Mouse (Mus musculus): Measurements from ENCODE around the gene Klf15. TPM values are rescaled to one million over a fixed set of nuclear protein-coding genes. Genes with fewer than 3 reads are reported as not detected.

The Klf15 gene
- polyA plus RNA-seq, 1 experiment from 2014 or later: 3.1 TPM

DNA sequence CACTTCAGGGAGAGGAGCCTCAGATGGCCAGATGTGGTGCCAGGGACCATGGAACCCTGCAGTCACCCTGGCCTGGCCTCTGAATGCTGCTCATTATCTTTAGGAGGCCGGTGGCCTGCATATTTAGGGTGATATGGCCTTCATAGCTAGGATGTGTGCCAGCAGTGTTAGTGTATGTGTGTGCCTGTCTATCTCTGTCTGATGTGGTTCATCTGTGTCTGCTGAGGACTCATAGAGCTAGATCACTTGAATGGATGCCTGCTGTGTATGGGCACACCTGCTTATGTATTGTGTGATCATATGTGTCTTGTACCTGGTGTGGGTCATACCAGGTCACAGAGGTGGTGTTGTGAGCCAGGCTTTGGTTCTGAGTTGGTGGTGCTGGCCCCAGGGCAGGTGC, 5.8 kb downstream of the Klf15 start:
- Histone ChIP-seq H3K9me3 (ENCODE audit: control insufficient read depth, low read length) (no peaks in the 10 kb centered on the region), H3K9ac (ENCODE audit: low read length) (no peak overlapping the region), H3K4me3 (ENCODE audit: low read depth, low read length) (no peak overlapping the region), H3K4me1 (ENCODE audit: control insufficient read depth, insufficient read depth, low read length) (no peaks in the 10 kb centered on the region), H3K27me3 (ENCODE audit: control insufficient read depth, insufficient read depth, low read length) (no peaks in the 10 kb centered on the region), H3K4me2 (ENCODE audit: low read depth) (no peak overlapping the region), H3K27ac (ENCODE audit: low read depth, low read length) (no peak overlapping the region), H3K36me3 (ENCODE audit: control insufficient read depth, insufficient read depth, low read length) (no peaks in the 10 kb centered on the region)
- 92% methylated on average over 1 of the region's 1 CpGs for WGBS
- ATAC-seq (ENCODE audit: insufficient read depth, low FRiP score, low TSS enrichment) (no peak), DNase-seq (ENCODE audit: low spot score) (no peak)

DNA sequence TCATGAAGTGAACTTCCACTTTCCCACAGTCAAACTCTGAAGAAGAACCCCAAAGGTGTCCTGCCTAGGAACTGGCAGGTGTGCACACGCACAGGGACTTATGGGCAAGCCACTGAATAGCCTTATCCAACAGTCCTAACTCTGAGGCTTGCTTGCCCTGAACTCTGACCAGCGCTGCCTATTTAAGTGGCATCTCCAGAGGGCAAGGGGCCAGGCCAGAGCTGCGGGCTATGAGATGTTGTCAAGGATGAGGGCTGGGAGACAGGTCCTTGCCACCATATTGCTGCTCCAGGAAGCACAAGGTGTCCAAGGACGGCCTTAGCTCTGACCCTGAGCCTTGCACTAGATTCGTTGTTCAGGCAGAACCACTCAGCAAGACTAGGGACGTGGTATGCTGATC, 6.7 kb downstream of the Klf15 start:
- H3K4me3 ChIP-seq (ENCODE audit: low read depth, low read length): no peak overlapping the region
- no peak for DNase-seq (ENCODE audit: low spot score)
- no peaks in the 10 kb centered on the region for H3K36me3 ChIP-seq (ENCODE audit: control insufficient read depth, insufficient read depth, low read length)
- H3K9ac ChIP-seq (ENCODE audit: low read length): no peak overlapping the region
- H3K27me3 ChIP-seq (ENCODE audit: control insufficient read depth, insufficient read depth, low read length): no peaks in the 10 kb centered on the region
- no peak overlapping the region for H3K27ac ChIP-seq (ENCODE audit: low read depth, low read length)
- no peaks in the 10 kb centered on the region for H3K4me1 ChIP-seq (ENCODE audit: control insufficient read depth, insufficient read depth, low read length)
- WGBS: 90% methylated on average over 6 of the region's 6 CpGs
- no peak overlapping the region for H3K4me2 ChIP-seq (ENCODE audit: low read depth)
- no peak for ATAC-seq (ENCODE audit: insufficient read depth, low FRiP score, low TSS enrichment)
- no peaks in the 10 kb centered on the region for H3K9me3 ChIP-seq (ENCODE audit: control insufficient read depth, low read length)

DNA sequence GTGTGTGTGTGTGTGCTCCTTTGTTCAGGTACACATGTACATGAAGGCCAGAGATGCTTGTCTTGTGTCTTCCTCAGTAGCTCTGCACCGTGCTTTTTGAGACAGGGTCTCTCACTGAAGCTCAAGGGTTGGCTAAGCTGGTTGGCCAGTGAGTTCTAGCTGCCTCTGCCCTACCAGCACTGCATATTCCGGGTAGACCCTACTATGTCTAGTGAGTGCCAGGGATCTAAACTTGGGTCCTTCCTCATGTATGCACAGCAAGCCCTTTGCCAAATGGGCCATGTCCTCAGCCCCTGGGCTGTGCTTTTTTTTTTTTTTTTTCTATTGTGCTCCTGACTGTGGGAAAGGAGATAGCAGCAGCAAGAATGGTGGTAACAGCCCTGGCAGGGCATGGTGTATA, 7.9 kb downstream of the Klf15 start:
- WGBS: 92% methylated on average over 2 of the region's 2 CpGs
- H3K27me3 ChIP-seq (ENCODE audit: control insufficient read depth, insufficient read depth, low read length): no peaks in the 10 kb centered on the region
- DNase-seq (ENCODE audit: low spot score) (no peak), ATAC-seq (ENCODE audit: insufficient read depth, low FRiP score, low TSS enrichment) (no peak)
- H3K36me3 ChIP-seq (ENCODE audit: control insufficient read depth, insufficient read depth, low read length): no peaks in the 10 kb centered on the region
- no peak overlapping the region for H3K4me3 ChIP-seq (ENCODE audit: low read depth, low read length)
- H3K27ac ChIP-seq (ENCODE audit: low read depth, low read length): no peak overlapping the region
- no peak overlapping the region for H3K4me2 ChIP-seq (ENCODE audit: low read depth)
- no peaks in the 10 kb centered on the region for H3K9me3 ChIP-seq (ENCODE audit: control insufficient read depth, low read length)
- H3K4me1 ChIP-seq (ENCODE audit: control insufficient read depth, insufficient read depth, low read length): no peaks in the 10 kb centered on the region
- no peak overlapping the region for H3K9ac ChIP-seq (ENCODE audit: low read length)

- H3K4me1 ChIP-seq (ENCODE audit: control insufficient read depth, insufficient read depth, low read length): no peaks in the 10 kb centered on the region
- H3K27me3 ChIP-seq (ENCODE audit: control insufficient read depth, insufficient read depth, low read length): no peaks in the 10 kb centered on the region
- no peak overlapping the region for H3K4me3 ChIP-seq (ENCODE audit: low read depth, low read length)
- WGBS: 58% methylated on average over 12 of the region's 12 CpGs
- no peak overlapping the region; the same call in 1 of the 2 replicates for H3K27ac ChIP-seq (ENCODE audit: low read depth, low read length)
- no peaks in the 10 kb centered on the region for H3K9me3 ChIP-seq (ENCODE audit: control insufficient read depth, low read length)
- H3K4me2 ChIP-seq (ENCODE audit: low read depth): no peak overlapping the region
- DNase-seq (ENCODE audit: low spot score) (no peak), ATAC-seq (ENCODE audit: insufficient read depth, low FRiP score, low TSS enrichment) (no peak)
- H3K9ac ChIP-seq (ENCODE audit: low read length): no peak overlapping the region
- H3K36me3 ChIP-seq (ENCODE audit: control insufficient read depth, insufficient read depth, low read length): no peaks in the 10 kb centered on the region
These were observed 8.7 kb downstream of the Klf15 start for GRCm38 (mm10) chr6:90470947-90471541.

GRCm38 (mm10) chr6:90472079-90472478, 9.7 kb downstream of the Klf15 start:
- H3K9ac ChIP-seq (ENCODE audit: low read length): no peak overlapping the region
- ATAC-seq (ENCODE audit: insufficient read depth, low FRiP score, low TSS enrichment): no peak
- H3K36me3 ChIP-seq (ENCODE audit: control insufficient read depth, insufficient read depth, low read length): no peaks in the 10 kb centered on the region
- 79% methylated on average over 4 of the region's 4 CpGs for WGBS
- peaks cover 2% of the 10 kb centered on the region; the same call in 1 of the 2 replicates for H3K4me1 ChIP-seq (ENCODE audit: control insufficient read depth, insufficient read depth, low read length)
- H3K27me3 ChIP-seq (ENCODE audit: control insufficient read depth, insufficient read depth, low read length): no peaks in the 10 kb centered on the region
- no peak overlapping the region for H3K4me3 ChIP-seq (ENCODE audit: low read depth, low read length)
- H3K27ac ChIP-seq (ENCODE audit: low read depth, low read length): no peak overlapping the region
- DNase-seq (ENCODE audit: low spot score): no peak
- H3K9me3 ChIP-seq (ENCODE audit: control insufficient read depth, low read length): no peaks in the 10 kb centered on the region
- H3K4me2 ChIP-seq (ENCODE audit: low read depth): no peak overlapping the region

DNA sequence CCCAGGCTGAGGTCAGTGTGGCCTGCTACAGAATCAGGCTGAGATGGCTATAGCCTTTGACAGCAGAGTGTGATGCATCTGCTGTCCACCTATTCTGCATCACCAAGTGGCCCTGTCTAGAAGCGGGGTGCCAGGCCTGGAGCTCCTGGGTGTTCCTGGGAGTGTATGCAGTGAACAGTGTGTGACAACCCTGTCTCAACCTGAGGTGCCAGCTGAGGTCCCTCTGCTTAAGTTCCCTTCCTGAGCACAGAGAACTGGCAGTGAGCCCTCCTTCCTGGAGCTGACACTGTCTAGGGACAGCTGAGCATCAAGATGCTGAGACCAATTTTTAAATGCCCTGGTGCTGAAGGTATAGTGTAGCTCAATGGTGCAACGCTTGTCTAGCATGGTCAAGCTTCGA, 10.3 kb downstream of the Klf15 start:
- H3K4me3 ChIP-seq (ENCODE audit: low read depth, low read length): no peak overlapping the region
- no peaks in the 10 kb centered on the region for H3K9me3 ChIP-seq (ENCODE audit: control insufficient read depth, low read length)
- H3K4me1 ChIP-seq (ENCODE audit: control insufficient read depth, insufficient read depth, low read length): peaks cover 3% of the 10 kb centered on the region; the same call in 1 of the 2 replicates
- no peak overlapping the region for H3K9ac ChIP-seq (ENCODE audit: low read length)
- H3K4me2 ChIP-seq (ENCODE audit: low read depth): no peak overlapping the region
- DNase-seq (ENCODE audit: low spot score) (no peak), ATAC-seq (ENCODE audit: insufficient read depth, low FRiP score, low TSS enrichment) (no peak)
- no peaks in the 10 kb centered on the region for H3K27me3 ChIP-seq (ENCODE audit: control insufficient read depth, insufficient read depth, low read length)
- H3K27ac ChIP-seq (ENCODE audit: low read depth, low read length): no peak overlapping the region
- no peaks in the 10 kb centered on the region for H3K36me3 ChIP-seq (ENCODE audit: control insufficient read depth, insufficient read depth, low read length)
- 87% methylated on average over 3 of the region's 3 CpGs for WGBS

DNA sequence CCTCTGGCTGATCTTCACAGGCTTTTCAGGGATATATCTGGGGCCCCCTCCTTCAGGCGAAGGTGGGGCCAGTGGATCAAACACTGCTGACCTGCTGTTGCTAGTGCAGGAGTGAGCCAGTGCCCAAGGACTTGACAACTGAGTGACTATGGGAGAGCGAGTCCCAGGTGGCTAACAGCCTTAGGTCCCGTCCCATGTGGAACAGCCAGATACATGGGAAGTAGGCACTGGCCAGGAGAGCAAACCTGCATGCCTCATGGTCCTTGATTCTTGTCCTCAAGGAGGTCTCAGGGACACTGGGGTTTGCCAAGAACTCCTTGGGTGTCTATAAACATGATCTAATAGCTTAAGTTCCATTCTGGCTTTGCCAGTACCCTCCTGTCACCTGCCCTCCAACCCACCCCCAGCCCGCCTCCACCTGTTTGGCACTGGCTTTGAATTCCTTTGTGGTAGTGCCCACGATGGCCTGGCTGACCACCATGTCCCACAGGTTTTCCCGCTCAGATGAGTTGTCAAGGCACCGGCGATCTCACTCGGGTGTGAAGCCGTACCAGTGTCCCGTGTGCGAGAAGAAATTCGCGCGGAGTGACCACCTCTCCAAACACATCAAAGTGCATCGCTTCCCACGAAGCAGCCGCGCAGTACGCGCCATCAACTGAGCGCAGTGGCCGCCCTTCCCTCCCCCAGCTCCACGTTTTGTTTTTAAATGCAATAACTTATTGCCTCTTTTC, 11.4 kb downstream of the Klf15 start:
- Histone ChIP-seq H3K36me3 (ENCODE audit: control insufficient read depth, insufficient read depth, low read length) (no peaks in the 10 kb centered on the region), H3K27ac (ENCODE audit: low read depth, low read length) (no peak overlapping the region), H3K4me1 (ENCODE audit: control insufficient read depth, insufficient read depth, low read length) (peaks cover 3% of the 10 kb centered on the region; the same call in 1 of the 2 replicates), H3K27me3 (ENCODE audit: control insufficient read depth, insufficient read depth, low read length) (no peaks in the 10 kb centered on the region), H3K4me3 (ENCODE audit: low read depth, low read length) (no peak overlapping the region), H3K4me2 (ENCODE audit: low read depth) (no peak overlapping the region), H3K9ac (ENCODE audit: low read length) (no peak overlapping the region), H3K9me3 (ENCODE audit: control insufficient read depth, low read length) (no peaks in the 10 kb centered on the region)
- 94% methylated on average over 24 of the region's 24 CpGs for WGBS
- ATAC-seq (ENCODE audit: insufficient read depth, low FRiP score, low TSS enrichment) (no peak), DNase-seq (ENCODE audit: low spot score) (no peak)

- WGBS: 85% methylated on average over 3 of the region's 3 CpGs
- no peaks in the 10 kb centered on the region for H3K36me3 ChIP-seq (ENCODE audit: control insufficient read depth, insufficient read depth, low read length)
- no peaks in the 10 kb centered on the region for H3K9me3 ChIP-seq (ENCODE audit: control insufficient read depth, low read length)
- H3K4me3 ChIP-seq (ENCODE audit: low read depth, low read length): no peak overlapping the region
- no peak overlapping the region for H3K4me2 ChIP-seq (ENCODE audit: low read depth)
- DNase-seq (ENCODE audit: low spot score) (no peak), ATAC-seq (ENCODE audit: insufficient read depth, low FRiP score, low TSS enrichment) (no peak)
- peaks cover 3% of the 10 kb centered on the region; the same call in 1 of the 2 replicates for H3K4me1 ChIP-seq (ENCODE audit: control insufficient read depth, insufficient read depth, low read length)
- no peak overlapping the region for H3K9ac ChIP-seq (ENCODE audit: low read length)
- H3K27me3 ChIP-seq (ENCODE audit: control insufficient read depth, insufficient read depth, low read length): no peaks in the 10 kb centered on the region
- no peak overlapping the region for H3K27ac ChIP-seq (ENCODE audit: low read depth, low read length)
These were observed 12.0 kb downstream of the Klf15 start for GRCm38 (mm10) chr6:90474361-90474750.

Measured in neural tube, embryonic 11.5 days (tissue).